ENCODE assay signal across 10 mouse cellular contexts in genomic region chr13:54457062-54457461, GRCm38 (mm10). TPM values are rescaled to one million over a fixed set of nuclear protein-coding genes. Genes with fewer than 3 reads are reported as not detected.
DNase-seq lines count a peak whose midpoint lies in the region.
"Had no signal": no experiment of that assay in that cellular context is flagged by ENCODE, and none has a peak within 500 bp of the region (broad histone marks: within the 10 kb centered on the region; RNA-seq: fewer than 3 reads in every experiment).

No protein-coding gene starts in this region.

- no peaks in the 10 kb centered on the region for H3K4me1 ChIP-seq in forebrain, embryonic 10.5 days
- H3K4me1 ChIP-seq: midbrain, embryonic 15.5 days had no signal

- no peak overlapping the region for H3K27ac ChIP-seq in forebrain, embryonic 10.5 days
- H3K27ac ChIP-seq: midbrain, embryonic 15.5 days had no signal

- 86% methylated on average over 2 of the region's 2 CpGs for WGBS in forebrain, embryonic 10.5 days

- H3K36me3 ChIP-seq in forebrain, embryonic 10.5 days (replicated peaks): peaks cover 94% of the 10 kb centered on the region

- H3K9me3 ChIP-seq in forebrain, embryonic 10.5 days: no peaks in the 10 kb centered on the region
- H3K9me3 ChIP-seq: midbrain, embryonic 15.5 days had no signal

- no peaks in the 10 kb centered on the region for H3K27me3 ChIP-seq in forebrain, embryonic 10.5 days (ENCODE audit: poor library complexity, severe bottlenecking)
- H3K27me3 ChIP-seq: midbrain, embryonic 15.5 days had no signal

- peak; percentile 35 to 38 for DNase-seq in cerebellum, postnatal 10 days
- DNase-seq in cerebellum, adult 8-10 months: no peak
- DNase-seq in urinary bladder, postnatal 14 days (ENCODE audit: low spot score): peak; percentile 20
- DNase-seq in urinary bladder, postnatal 10 days (ENCODE audit: low spot score): no peak
- DNase-seq in kidney, postnatal 36 days: peak; percentile 45 to 72
- DNase-seq in thymus, postnatal 4 days: peak; percentile 65
- DNase-seq in forebrain, embryonic 10.5 days (ENCODE audit: extremely low spot score, low spot score): no peak
- DNase-seq in frontal cortex, postnatal 10 days (ENCODE audit: low spot score in 2 of 2): no peak

- no peak overlapping the region for H3K4me3 ChIP-seq in forebrain, embryonic 10.5 days
- H3K4me3 ChIP-seq: erythroblast, embryonic 14.5 days; midbrain, embryonic 15.5 days had no signal

RNA-seq across cellular contexts. Expression of gene Thoc3, which starts 11.6 kb away (rescaled TPM):
- 189 and 193 TPM in 2 replicates for polyA plus RNA-seq in forebrain, embryonic 10.5 days (2016; fragmentation: Nextera tagmentation; extraction: Ambion mirVana)

RNA-seq across cellular contexts. Expression of gene Simc1, which starts 46.5 kb away (rescaled TPM):
- polyA plus RNA-seq in forebrain, embryonic 10.5 days (2016; fragmentation: Nextera tagmentation; extraction: Ambion mirVana): 14.3 and 16.4 TPM in 2 replicates

Comparison
In these comparisons a context has a peak if more than half of its experiments do, and no peak if none do; other contexts are left out.
1. DNase-seq: peak in cerebellum, postnatal 10 days (2 of 2), urinary bladder, postnatal 14 days (single experiment), kidney, postnatal 36 days (2 of 2) and thymus, postnatal 4 days (single experiment); none in cerebellum, adult 8-10 months (single experiment), urinary bladder, postnatal 10 days (single experiment), forebrain, embryonic 10.5 days (single experiment) and frontal cortex, postnatal 10 days (0 of 2).